Mouse (Mus musculus) myocyte (in vitro differentiated cells): ENCODE results near the gene Mxi1.
A peak's percentile ranks its signal among the peaks of the same experiment; 100 is the strongest.

Experiments used
- CEBPB ChIP-seq: IDR thresholded peaks from 2 replicates; pipeline ENCODE4 v1.6.1; 2011; ENCODE audit warnings: mild to moderate bottlenecking, moderate library complexity; ENCODE audit not compliant: poor library complexity, insufficient read depth, severe bottlenecking
- E2F4 ChIP-seq: IDR thresholded peaks from one replicate; pipeline ENCODE4 v1.6.1; 2011; ENCODE audit warnings: mild to moderate bottlenecking, control low read depth, moderate library complexity; ENCODE audit not compliant: insufficient read depth
- MAX ChIP-seq: IDR thresholded peaks from one replicate; pipeline ENCODE4 v1.6.1; 2011; ENCODE audit warnings: low read depth, mild to moderate bottlenecking, control low read depth
- MYOD1 ChIP-seq, 3 experiments: IDR thresholded peaks; one replicate each; pipeline ENCODE4 v1.6.1; 2011; ENCODE audit warnings: control low read depth in 2 of 3, low read depth in 2 of 3, mild to moderate bottlenecking in 2 of 3, moderate library complexity in 1 of 3; ENCODE audit not compliant: insufficient read length in 2 of 3, control insufficient read depth in 1 of 3
- MYOG ChIP-seq, 3 experiments: IDR thresholded peaks; one replicate each; pipeline ENCODE4 v1.6.1; 2011; ENCODE audit warnings: control low read depth in 2 of 3, low read depth in 2 of 3, mild to moderate bottlenecking in 2 of 3; ENCODE audit not compliant: insufficient read length in 2 of 3, control insufficient read depth in 1 of 3, insufficient read depth in 1 of 3
- POLR2A ChIP-seq: IDR thresholded peaks from one replicate; pipeline ENCODE4 v1.6.1; 2011; ENCODE audit warnings: low read depth, mild to moderate bottlenecking, control low read depth, moderate library complexity; ENCODE audit not compliant: insufficient read length
- POLR2AphosphoS2 ChIP-seq: IDR thresholded peaks from one replicate; pipeline ENCODE4 v1.6.1; 2011; ENCODE audit warnings: low read depth, control low read depth; ENCODE audit not compliant: insufficient read length
- REST ChIP-seq: IDR thresholded peaks from one replicate; pipeline ENCODE4 v1.6.1; 2011; ENCODE audit warnings: mild to moderate bottlenecking, control low read depth, moderate library complexity; ENCODE audit not compliant: insufficient read depth, insufficient read length
- SRF ChIP-seq: IDR thresholded peaks from one replicate; pipeline ENCODE4 v1.6.1; 2011; ENCODE audit warnings: low read depth; ENCODE audit not compliant: control insufficient read depth, insufficient read length
- TCF12 ChIP-seq: IDR thresholded peaks from one replicate; pipeline ENCODE4 v1.6.1; 2011; ENCODE audit warnings: mild to moderate bottlenecking, control low read depth; ENCODE audit not compliant: poor library complexity, insufficient read depth, severe bottlenecking
- USF1 ChIP-seq: IDR thresholded peaks from one replicate; pipeline ENCODE4 v1.6.1; 2011; ENCODE audit warnings: low read depth, mild to moderate bottlenecking, control low read depth, moderate library complexity

DNA sequence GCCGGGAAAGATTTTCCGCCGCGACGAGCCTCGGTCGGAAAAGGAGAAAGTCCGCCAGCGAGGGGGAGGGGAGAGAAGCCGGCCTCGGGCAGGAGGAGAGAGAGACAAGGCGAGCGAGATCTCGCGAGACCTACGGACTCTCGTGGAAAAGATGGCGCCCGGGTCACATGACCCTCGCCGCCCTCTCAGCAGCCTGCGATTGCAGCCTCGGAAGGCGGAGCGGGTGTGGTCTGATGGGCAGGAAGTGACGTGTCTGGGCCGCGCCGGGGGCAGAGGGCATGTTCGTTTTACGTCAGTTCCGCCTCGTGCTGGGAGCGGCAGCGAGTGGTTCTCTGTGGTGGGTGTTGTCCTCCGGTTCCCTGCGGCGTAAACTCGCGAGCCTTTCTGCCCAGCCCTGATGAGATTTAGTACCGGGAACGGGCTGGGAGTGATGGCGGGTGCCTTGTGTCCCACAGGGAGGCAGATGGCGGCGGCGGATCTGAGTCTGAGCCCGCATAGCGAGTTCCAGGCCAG is 80.2 kb downstream of the Mxi1 start, which contains the start of gene Smndc1:
- TF ChIP-seq POLR2A: peak; percentile 86
- peak; percentile 96 for TF ChIP-seq USF1
- no peak for TF ChIP-seq TCF12
- TF ChIP-seq MYOD1 (IDR thresholded peaks at IDR 0.05; ENCODE audit: control insufficient read depth in 1 of 3, insufficient read length in 2 of 3, low read depth in 2 of 3): no peak
- peak; percentile 88 for TF ChIP-seq SRF
- TF ChIP-seq MYOG (IDR thresholded peaks at IDR 0.05; ENCODE audit: control insufficient read depth in 1 of 3, insufficient read depth in 1 of 3, insufficient read length in 2 of 3, low read depth in 2 of 3): no peak
- peak; percentile 89 for TF ChIP-seq POLR2AphosphoS2
- TF ChIP-seq REST: no peak
- no peak for TF ChIP-seq MAX
- no peak for TF ChIP-seq E2F4
- TF ChIP-seq CEBPB: no peak
